In genomic region chr13:83884226-83884625, GRCm38 (mm10) we compare ENCODE assay signal across 21 mouse cellular contexts.
A peak's percentile ranks its signal among the peaks of the same experiment; 100 is the strongest.
DNase-seq lines count a peak whose midpoint lies in the region; ATAC-seq and TF ChIP-seq lines count a peak whose summit lies in the region.
"Had no signal": no experiment of that assay in that cellular context is flagged by ENCODE, and none has a peak within 500 bp of the region (broad histone marks: within the 10 kb centered on the region; RNA-seq: fewer than 3 reads in every experiment).

No protein-coding gene starts in this region.

- ATAC-seq in midbrain, postnatal 0 days (ENCODE audit: low FRiP score) = no peak
- ATAC-seq in forebrain, embryonic 11.5 days (replicated peaks; ENCODE audit: low FRiP score) = 0 out of 2 replicates have a peak, but pooled peaks have one; percentile 15
- no peak for ATAC-seq in hindbrain, embryonic 12.5 days (ENCODE audit: low FRiP score)
- peak; percentile 11; the same call in 1 of the 2 replicates for ATAC-seq in midbrain, embryonic 14.5 days (ENCODE audit: low FRiP score, low TSS enrichment)
- ATAC-seq: lung, postnatal 0 days had no signal

- TF ChIP-seq CTCF in midbrain, postnatal 0 days (IDR thresholded peaks at IDR 0.05) = no peak

- 91% methylated on average over 4 of the region's 4 CpGs for WGBS in midbrain, embryonic 10.5 days
- 49% methylated on average over 4 of the region's 4 CpGs for WGBS in midbrain, postnatal 0 days
- 75% methylated on average over 4 of the region's 4 CpGs for WGBS in forebrain, embryonic 11.5 days
- 69% methylated on average over 4 of the region's 4 CpGs for WGBS in hindbrain, embryonic 12.5 days
- 44% methylated on average over 4 of the region's 4 CpGs for WGBS in midbrain, embryonic 14.5 days

- no peak overlapping the region for H3K4me3 ChIP-seq in midbrain, embryonic 10.5 days
- no peak overlapping the region for H3K4me3 ChIP-seq in midbrain, postnatal 0 days (ENCODE audit: low read depth, low read length)
- H3K4me3 ChIP-seq in forebrain, embryonic 11.5 days (ENCODE audit: low read depth, low read length) = no peak overlapping the region
- no peak overlapping the region for H3K4me3 ChIP-seq in hindbrain, embryonic 12.5 days
- H3K4me3 ChIP-seq in midbrain, embryonic 14.5 days (replicated peaks; ENCODE audit: low read depth, low read length) = no peak overlapping the region
- H3K4me3 ChIP-seq: embryonic facial prominence, embryonic 12.5 days; heart, embryonic 10.5 days; limb, embryonic 15.5 days; liver, embryonic 15.5 days had no signal

- no peak for DNase-seq in midbrain, embryonic 10.5 days (ENCODE audit: low spot score)
- no peak for DNase-seq in midbrain, postnatal 0 days (ENCODE audit: low spot score)
- DNase-seq in forebrain, embryonic 11.5 days (ENCODE audit: low spot score) = no peak
- DNase-seq in midbrain, embryonic 14.5 days = no peak
- DNase-seq in kidney, postnatal 4 days = no peak
- DNase-seq in urinary bladder, postnatal 10 days (ENCODE audit: low spot score) = no peak
- no peak for DNase-seq in cerebellum, adult 11 months
- DNase-seq: adrenal gland, postnatal 36 days; cerebellum, adult 8-10 months; gastrocnemius, postnatal 36 days; kidney, adult 11 months; layer of hippocampus, postnatal 36 days; right cerebral cortex, postnatal 4 days had no signal

- H3K4me2 ChIP-seq in midbrain, postnatal 0 days (ENCODE audit: low read depth, low read length, poor library complexity, severe bottlenecking) = no peak overlapping the region
- 0 out of 2 replicates have a peak overlapping the region, but pooled peaks have one; percentile 1 for H3K4me2 ChIP-seq in forebrain, embryonic 11.5 days (ENCODE audit: low read depth, low read length, severe bottlenecking)
- H3K4me2 ChIP-seq in hindbrain, embryonic 12.5 days (replicated peaks) = no peak overlapping the region
- no peak overlapping the region for H3K4me2 ChIP-seq in midbrain, embryonic 14.5 days (ENCODE audit: low read length)
- H3K4me2 ChIP-seq: embryonic facial prominence, embryonic 12.5 days; limb, embryonic 15.5 days; liver, embryonic 15.5 days had no signal

- H3K4me1 ChIP-seq in midbrain, embryonic 10.5 days = peaks cover 59% of the 10 kb centered on the region
- H3K4me1 ChIP-seq in midbrain, postnatal 0 days (ENCODE audit: insufficient read depth, low read length) = no peaks in the 10 kb centered on the region
- peaks cover 11% of the 10 kb centered on the region for H3K4me1 ChIP-seq in forebrain, embryonic 11.5 days (replicated peaks; ENCODE audit: control insufficient read depth, insufficient read depth, low read length)
- peaks cover 10% of the 10 kb centered on the region for H3K4me1 ChIP-seq in hindbrain, embryonic 12.5 days
- peaks cover 44% of the 10 kb centered on the region for H3K4me1 ChIP-seq in midbrain, embryonic 14.5 days (ENCODE audit: control insufficient read depth, insufficient read depth, low read length)
- H3K4me1 ChIP-seq: embryonic facial prominence, embryonic 12.5 days; heart, embryonic 10.5 days; limb, embryonic 15.5 days; liver, embryonic 15.5 days had no signal

- H3K27ac ChIP-seq in midbrain, embryonic 10.5 days (replicated peaks) = peak overlapping the region; percentile 83
- H3K27ac ChIP-seq in midbrain, postnatal 0 days (ENCODE audit: low read depth, low read length) = no peak overlapping the region
- H3K27ac ChIP-seq in forebrain, embryonic 11.5 days (ENCODE audit: low read depth, low read length) = peak overlapping the region; percentile 84
- H3K27ac ChIP-seq in hindbrain, embryonic 12.5 days = peak overlapping the region; percentile 76
- H3K27ac ChIP-seq in midbrain, embryonic 14.5 days (replicated peaks; ENCODE audit: low read depth, low read length) = peak overlapping the region; percentile 77
- H3K27ac ChIP-seq: embryonic facial prominence, embryonic 12.5 days; heart, embryonic 10.5 days; limb, embryonic 15.5 days; liver, embryonic 15.5 days; stomach, postnatal 0 days had no signal

- H3K9ac ChIP-seq in midbrain, postnatal 0 days (replicated peaks; ENCODE audit: low read length, poor library complexity, severe bottlenecking) = no peak overlapping the region
- no peak overlapping the region for H3K9ac ChIP-seq in forebrain, embryonic 11.5 days (ENCODE audit: low read length)
- H3K9ac ChIP-seq in hindbrain, embryonic 12.5 days = no peak overlapping the region
- H3K9ac ChIP-seq in midbrain, embryonic 14.5 days (replicated peaks; ENCODE audit: low read length) = no peak overlapping the region
- H3K9ac ChIP-seq: embryonic facial prominence, embryonic 12.5 days; limb, embryonic 15.5 days; liver, embryonic 15.5 days had no signal

- H3K27me3 ChIP-seq in midbrain, embryonic 10.5 days (ENCODE audit: low read depth, poor library complexity, severe bottlenecking) = no peaks in the 10 kb centered on the region
- no peaks in the 10 kb centered on the region for H3K27me3 ChIP-seq in midbrain, postnatal 0 days (ENCODE audit: insufficient read depth, low read length)
- no peaks in the 10 kb centered on the region for H3K27me3 ChIP-seq in forebrain, embryonic 11.5 days (ENCODE audit: control insufficient read depth, insufficient read depth, low read length)
- no peaks in the 10 kb centered on the region for H3K27me3 ChIP-seq in hindbrain, embryonic 12.5 days
- H3K27me3 ChIP-seq in midbrain, embryonic 14.5 days (ENCODE audit: control insufficient read depth, insufficient read depth, low read length) = no peaks in the 10 kb centered on the region
- H3K27me3 ChIP-seq: CH12.LX; embryonic facial prominence, embryonic 12.5 days; limb, embryonic 15.5 days; liver, embryonic 15.5 days had no signal

- H3K9me3 ChIP-seq in midbrain, embryonic 10.5 days (replicated peaks) = no peaks in the 10 kb centered on the region
- no peaks in the 10 kb centered on the region for H3K9me3 ChIP-seq in midbrain, postnatal 0 days (ENCODE audit: low read length)
- H3K9me3 ChIP-seq in forebrain, embryonic 11.5 days (ENCODE audit: control insufficient read depth, low read length) = no peaks in the 10 kb centered on the region
- H3K9me3 ChIP-seq in hindbrain, embryonic 12.5 days (replicated peaks) = no peaks in the 10 kb centered on the region
- H3K9me3 ChIP-seq in midbrain, embryonic 14.5 days (ENCODE audit: control insufficient read depth, low read length) = no peaks in the 10 kb centered on the region
- H3K9me3 ChIP-seq: embryonic facial prominence, embryonic 12.5 days; heart, embryonic 10.5 days; limb, embryonic 15.5 days; liver, embryonic 15.5 days had no signal

- no peaks in the 10 kb centered on the region for H3K36me3 ChIP-seq in midbrain, embryonic 10.5 days
- no peaks in the 10 kb centered on the region for H3K36me3 ChIP-seq in midbrain, postnatal 0 days (ENCODE audit: insufficient read depth, low read length)
- H3K36me3 ChIP-seq in forebrain, embryonic 11.5 days (ENCODE audit: control insufficient read depth, insufficient read depth, low read length) = no peaks in the 10 kb centered on the region
- H3K36me3 ChIP-seq in hindbrain, embryonic 12.5 days = no peaks in the 10 kb centered on the region
- no peaks in the 10 kb centered on the region for H3K36me3 ChIP-seq in midbrain, embryonic 14.5 days (ENCODE audit: control insufficient read depth, insufficient read depth, low read length)
- H3K36me3 ChIP-seq: embryonic facial prominence, embryonic 12.5 days; heart, embryonic 10.5 days; limb, embryonic 15.5 days; liver, embryonic 15.5 days had no signal

Comparison
In these comparisons a context has a peak if more than half of its experiments do, and no peak if none do; other contexts are left out.
1. ATAC-seq: peak in forebrain, embryonic 11.5 days (single experiment) and midbrain, embryonic 14.5 days (single experiment); none in midbrain, postnatal 0 days (single experiment) and hindbrain, embryonic 12.5 days (single experiment).